Mouse (Mus musculus): Measurements from ENCODE around the gene Synm. TPM values are rescaled to one million over a fixed set of nuclear protein-coding genes. Genes with fewer than 3 reads are reported as not detected.

Gene Synm
- total RNA-seq (2023) = not detected

DNA sequence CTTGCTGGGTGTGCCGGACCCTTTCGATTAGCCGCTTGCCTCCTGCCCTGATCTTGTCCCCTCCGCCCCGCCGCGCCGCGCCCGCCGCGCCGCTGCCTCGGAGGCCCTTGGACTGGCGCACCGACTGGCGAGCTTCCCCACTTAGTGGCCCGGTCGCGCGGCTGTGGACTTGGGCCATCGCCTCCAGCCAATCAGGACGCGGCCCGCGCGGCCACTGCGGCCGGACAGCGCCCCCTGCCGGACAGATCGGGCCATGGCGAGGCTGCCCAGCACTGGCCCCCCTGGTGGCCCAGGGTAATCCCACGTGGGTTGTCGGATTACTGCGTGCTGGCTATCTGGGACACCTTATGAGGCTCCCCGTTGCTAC is at the start of gene Synm:
Gene Synm, minus strand, starts transcription at position 114 of the 367 bp plus-strand sequence.

Other genes starting within 250 kb of the Synm start
- gene Lrrc28, start 114.5 kb downstream of the Synm start, total RNA-seq (2023) = 10 to 100 TPM; 22.7 to 24.3 TPM
- 1 to 10 TPM; 3.3 to 3.9 TPM for gene Ttc23, start 112.3 kb downstream of the Synm start, total RNA-seq (2023)
- 1 to 10 TPM; 2.6 to 3.0 TPM for gene Igf1r, start 193.1 kb upstream of the Synm start, total RNA-seq (2023)

Data from B cell, adult 67 days (primary cell).